Mouse (Mus musculus) v-Abl transformed pro-B cells (cell line): Measurements from ENCODE around the gene Pqlc2.

ENCODE experiments used
- in situ Hi-C, 2 experiments: fragments of 400-800 bp; cut with MboI; formaldehyde crosslinking; loops; one replicate each; pipeline ENCODE4 v1.15.1; 2025; ENCODE audit not compliant: unreplicated experiment in 2 of 2

Gene Pqlc2

DNA sequence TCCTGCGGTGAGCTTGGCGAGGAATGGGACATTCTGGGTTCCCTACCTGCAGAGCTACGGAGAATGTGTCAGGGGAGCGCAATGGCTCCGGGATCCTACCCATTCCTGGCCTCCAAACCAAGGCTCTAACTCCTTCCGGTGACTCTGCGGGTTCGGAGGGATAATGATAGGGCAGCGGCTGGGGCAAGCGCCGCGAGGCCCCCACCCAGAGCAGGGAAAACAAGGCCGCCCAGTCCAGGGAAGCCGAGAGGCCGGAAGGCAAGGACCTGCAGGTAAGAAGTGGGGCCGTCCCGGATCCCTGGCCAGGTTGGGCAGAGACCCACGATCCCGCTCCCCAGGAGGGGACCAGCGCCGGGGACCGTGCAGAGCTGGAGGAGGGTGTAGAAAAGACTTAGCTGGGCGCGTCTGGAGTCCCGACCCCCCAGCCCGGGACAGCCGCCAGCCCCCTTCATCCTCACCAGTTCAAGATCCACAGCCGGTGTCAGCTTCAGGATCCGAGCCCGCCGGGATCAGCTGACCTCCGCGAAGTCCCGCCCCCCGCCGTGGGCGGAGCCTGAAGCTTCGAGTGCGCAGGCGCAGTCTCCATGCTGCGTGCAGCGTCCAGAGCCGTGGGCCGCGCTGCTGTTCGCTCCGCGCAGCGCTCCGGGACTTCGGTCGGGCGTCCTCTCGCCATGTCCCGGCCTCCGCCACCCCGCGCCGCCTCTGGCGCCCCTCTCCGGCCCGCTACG lies at the start of gene Pqlc2, which contains the start of gene Akr7a5:
Pqlc2 (minus strand) TSS at position 538 of the 728 bp plus-strand sequence.
Akr7a5 (plus strand) TSS at position 574 of the 728 bp plus-strand sequence.
- in situ Hi-C loops = no loop called here

DNA sequence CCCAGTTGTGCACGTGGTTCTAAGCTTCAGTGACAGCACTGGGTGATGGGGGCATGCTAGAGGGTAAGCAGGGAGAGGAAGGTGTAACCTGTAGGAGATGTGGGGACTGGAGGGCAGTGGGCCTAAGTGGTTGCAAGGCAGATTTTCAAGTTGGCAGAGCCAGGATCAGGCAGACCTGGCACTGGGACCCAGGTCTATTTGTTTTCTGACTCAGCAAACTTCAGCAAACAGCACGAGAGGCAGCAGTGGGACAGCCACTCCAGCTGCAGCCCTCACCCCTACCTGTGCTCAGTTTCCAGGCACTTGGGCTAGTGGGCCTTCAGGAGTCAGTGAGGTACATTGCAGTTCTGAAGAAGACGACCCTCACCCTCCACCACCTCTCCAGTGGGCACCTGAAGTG lies 46.7 kb upstream of the Pqlc2 start:
- in situ Hi-C loops = no loop called here

- in situ Hi-C loops = no loop called here
Measured at GRCm38 (mm10) chr4:139352832-139353231, 42.3 kb upstream of the Pqlc2 start.

GRCm38 (mm10) chr4:139351931-139352711 lies 41.6 kb upstream of the Pqlc2 start, which contains the start of the genes Mrto4, Emc1 and Ubr4:
Mrto4 (minus strand) TSS chr4:139352576.
Emc1 (plus strand) TSS chr4:139352587.
Ubr4 (plus strand) TSS chr4:139352609.
- in situ Hi-C loops = no loop called here

DNA sequence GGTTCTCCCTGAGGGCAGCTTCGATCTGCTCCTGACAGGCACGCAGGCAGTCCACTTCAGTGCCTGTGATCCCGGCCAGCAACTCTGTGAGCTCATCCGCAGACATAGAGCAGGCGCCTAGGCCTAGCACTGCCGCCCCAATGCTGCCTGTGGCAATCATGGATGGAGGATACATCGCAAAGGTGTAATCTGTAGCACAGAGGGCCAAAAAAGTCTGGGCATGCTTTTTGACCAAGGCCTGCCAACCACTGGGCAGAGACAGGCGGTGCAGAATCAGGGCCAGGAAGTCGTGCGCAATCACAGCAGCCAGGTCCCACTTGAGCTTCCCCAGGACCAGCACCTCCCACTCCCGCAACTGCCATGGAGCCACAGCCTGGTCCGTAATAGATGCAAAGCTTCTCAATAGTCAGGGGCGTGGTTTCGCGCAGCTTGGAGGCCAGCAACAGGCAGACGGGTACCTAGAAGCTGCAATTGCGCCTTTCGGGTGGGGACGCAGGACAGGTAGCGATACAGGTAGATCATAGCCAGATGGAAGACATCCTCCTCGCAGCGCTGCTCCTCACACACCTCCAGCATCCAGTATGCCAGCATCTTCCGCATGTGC lies 35.0 kb upstream of the Pqlc2 start:
- in situ Hi-C loops = no loop called here

GRCm38 (mm10) chr4:139343718-139344117 lies 33.2 kb upstream of the Pqlc2 start:
- in situ Hi-C loops = loop anchor here in 1 of 2 experiments (5.0 kb wide), 1 partner anchor 261 kb away; no protein-coding TSS in a partner anchor

GRCm38 (mm10) chr4:139341556-139342233 lies 31.2 kb upstream of the Pqlc2 start:
- in situ Hi-C loops = loop anchor here in 1 of 2 experiments (5.0 kb wide), 1 partner anchor 259 kb away; no protein-coding TSS in a partner anchor

- in situ Hi-C loops = loop anchor here in 1 of 2 experiments (5.0 kb wide), 1 partner anchor 259 kb away; no protein-coding TSS in a partner anchor
Measured at GRCm38 (mm10) chr4:139340835-139341234, 30.3 kb upstream of the Pqlc2 start.

- in situ Hi-C loops = no loop called here
Measured at GRCm38 (mm10) chr4:139338145-139338544, 27.6 kb upstream of the Pqlc2 start.

- in situ Hi-C loops = no loop called here
Measured at GRCm38 (mm10) chr4:139336822-139337483, 26.4 kb upstream of the Pqlc2 start.

GRCm38 (mm10) chr4:139335507-139335906 lies 25.0 kb upstream of the Pqlc2 start:
- in situ Hi-C loops = no loop called here

DNA sequence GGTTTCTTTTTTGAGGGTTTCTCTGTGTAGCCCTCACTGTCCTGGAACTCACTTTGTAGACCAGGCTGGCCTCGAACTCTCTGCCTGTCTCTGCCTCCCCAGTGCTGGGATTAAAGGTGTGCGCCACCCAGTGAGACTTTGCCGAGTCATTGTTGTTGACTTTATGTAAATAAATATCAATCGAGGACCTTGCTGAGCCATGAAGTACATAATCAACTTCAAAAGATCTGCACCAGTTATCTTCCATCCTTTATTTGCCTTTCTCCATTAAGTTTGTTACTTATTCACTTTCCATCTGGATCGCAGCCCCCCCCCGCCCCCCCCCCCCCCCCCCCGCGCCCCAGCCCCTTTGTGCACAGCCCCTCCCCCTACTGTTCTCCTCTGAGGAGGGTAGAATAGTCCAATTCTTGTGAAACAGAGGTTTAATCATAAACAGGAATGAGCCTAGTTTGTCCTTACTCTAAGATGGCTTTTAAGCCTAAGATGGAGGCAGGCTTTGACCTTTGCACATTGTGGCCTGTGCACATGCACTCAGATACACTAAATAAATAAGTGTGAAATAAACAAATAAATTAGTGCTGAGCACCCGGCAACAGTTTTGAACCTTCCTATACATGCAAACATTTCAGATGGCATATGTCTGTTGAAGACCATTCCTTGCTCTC lies 24.3 kb upstream of the Pqlc2 start:
- in situ Hi-C loops = loop anchor here (5.0 kb wide), 2 partner anchors 42 to 47 kb away; no protein-coding TSS in a partner anchor

DNA sequence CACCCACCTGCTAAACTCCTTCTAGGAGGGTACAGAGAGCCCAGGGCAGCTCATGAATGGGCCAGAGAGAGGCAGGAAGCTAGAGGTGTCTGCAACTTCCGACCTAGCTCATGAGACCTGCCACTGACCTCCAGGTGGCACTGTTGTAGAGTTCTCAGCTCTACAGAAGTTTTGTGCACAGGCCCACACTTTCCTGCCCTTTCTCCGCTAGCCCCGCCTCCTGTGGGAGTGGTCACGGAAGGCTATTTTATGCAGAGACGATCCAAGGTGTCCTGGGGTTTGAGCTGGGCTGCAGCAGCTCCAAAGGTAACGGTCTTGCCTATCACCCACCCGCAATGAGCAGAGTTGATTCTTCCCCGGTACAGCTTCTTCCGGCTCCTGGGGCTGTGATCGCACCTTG lies 20.1 kb upstream of the Pqlc2 start:
- in situ Hi-C loops = loop anchor here (5.0 kb wide), 2 partner anchors 38 to 43 kb away; no protein-coding TSS in a partner anchor

DNA sequence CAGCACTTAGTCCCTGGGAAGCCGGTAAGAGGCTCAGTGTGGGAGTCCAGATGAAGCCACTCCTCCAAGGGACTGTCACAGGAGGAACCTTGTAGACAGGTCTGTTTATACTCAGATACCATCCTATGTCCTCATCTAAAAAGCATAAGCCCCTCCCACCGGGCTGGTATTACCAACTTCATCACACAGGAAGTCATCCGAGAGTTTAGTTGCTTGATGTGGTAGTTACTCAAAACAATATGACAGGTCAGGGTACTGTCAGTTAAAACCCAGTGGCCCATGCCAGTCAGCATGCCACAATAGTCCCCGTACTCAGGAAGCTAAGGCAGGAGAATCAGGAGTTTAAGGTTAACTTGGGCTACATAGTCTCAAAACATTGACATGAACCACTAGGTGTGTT lies 9.2 kb upstream of the Pqlc2 start:
- in situ Hi-C loops = no loop called here

DNA sequence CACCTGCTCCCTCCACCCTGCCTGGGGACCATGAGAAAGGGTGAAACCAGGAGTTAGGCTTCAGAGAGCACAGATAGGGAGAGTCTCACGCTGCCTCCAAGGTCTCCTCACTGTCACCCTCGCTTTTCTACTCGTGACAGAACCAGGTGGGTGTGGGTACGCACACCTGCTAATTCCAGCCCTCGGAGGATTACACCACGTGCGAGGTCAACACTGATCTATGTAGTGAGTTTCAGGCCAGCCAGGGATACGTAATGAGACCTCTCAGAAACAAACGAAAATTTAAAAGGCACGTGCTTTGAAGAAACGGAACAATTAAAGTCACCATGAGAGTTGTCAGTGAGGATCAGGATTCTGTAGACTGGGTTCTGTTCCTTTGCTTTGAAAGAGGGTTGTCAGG lies 7.9 kb upstream of the Pqlc2 start:
- in situ Hi-C loops = no loop called here

DNA sequence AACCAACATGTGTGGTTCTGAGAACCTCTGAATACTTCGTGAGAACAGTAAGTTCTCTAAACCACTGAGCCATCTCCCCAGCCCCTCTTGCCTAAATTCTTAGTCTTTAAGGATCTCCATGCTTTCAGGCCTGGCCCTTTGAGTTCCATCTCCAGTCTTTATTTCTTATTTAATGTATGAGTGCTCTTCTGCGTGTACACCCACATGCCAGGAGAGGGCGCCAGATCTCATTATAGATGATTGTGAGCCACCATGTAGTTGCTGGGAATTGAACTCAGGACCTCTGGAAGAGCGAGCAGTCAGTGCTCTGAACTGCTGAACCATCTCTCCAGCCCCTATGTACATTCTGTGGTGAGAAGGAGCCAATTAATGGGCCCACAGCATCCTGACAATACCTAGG lies 2.1 kb upstream of the Pqlc2 start:
- in situ Hi-C loops = no loop called here

DNA sequence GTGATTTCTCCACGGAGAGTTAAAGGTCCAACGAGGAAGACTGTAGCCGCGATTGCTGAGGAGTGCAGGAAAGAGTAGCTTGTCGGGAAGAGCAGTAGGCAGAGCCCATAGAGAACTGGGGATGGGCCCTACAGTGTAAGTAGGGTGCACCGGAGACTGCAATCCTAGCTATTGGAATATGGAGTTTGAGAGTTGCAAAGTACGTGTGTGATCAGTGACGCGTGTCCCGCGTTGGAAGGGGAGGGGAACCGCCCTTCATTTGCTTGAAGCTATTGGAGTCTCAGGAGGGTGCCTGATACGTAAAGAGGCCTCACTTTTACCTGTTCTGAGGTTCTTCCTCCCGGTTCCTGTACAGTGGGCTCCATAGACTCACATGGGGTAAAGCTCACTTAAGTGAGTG lies 1.2 kb upstream of the Pqlc2 start:
- in situ Hi-C loops = no loop called here

GRCm38 (mm10) chr4:139310899-139311701 lies 592 bp upstream of the Pqlc2 start:
- in situ Hi-C loops = no loop called here
